Mouse (Mus musculus) bone marrow macrophage, adult 2 months (primary cell): ENCODE results near the gene Ckmt2. TPM values are rescaled to one million over a fixed set of nuclear protein-coding genes. Genes with fewer than 3 reads are reported as not detected.

Experiments
- H3K27ac ChIP-seq: 2 replicates; pipeline ENCODE4 v1.5.1; 2012; ENCODE audit warnings: low read depth, low read length; ENCODE audit not compliant: insufficient read depth
- H3K4me1 ChIP-seq: 2 replicates; pipeline ENCODE4 v1.6.1; 2012; ENCODE audit warnings: low read length; ENCODE audit not compliant: control insufficient read depth, insufficient read depth
- H3K4me3 ChIP-seq: 2 replicates; pipeline ENCODE4 v1.5.1; 2012; ENCODE audit warnings: mild to moderate bottlenecking, low read length, moderate library complexity; ENCODE audit not compliant: insufficient read depth
- CTCF ChIP-seq: IDR thresholded peaks from 2 replicates; pipeline ENCODE4 v1.5.1; 2012; ENCODE audit warnings: low read depth, mild to moderate bottlenecking, low read length, moderate library complexity
- POLR2A ChIP-seq: IDR thresholded peaks from 2 replicates; pipeline ENCODE4 v1.6.1; 2012; ENCODE audit warnings: mild to moderate bottlenecking, low read depth, low read length, borderline replicate concordance
- polyA plus RNA-seq: library from polyadenylated mRNA; stranded (reverse); fragments of >200 nt; gene quantifications from 2 replicates; pipeline ENCODE4 v1.2.4, GENCODE M21; 2012; ENCODE audit not compliant: missing spikeins, insufficient read depth, insufficient read length

The Ckmt2 gene
- not detected in 2 replicates for polyA plus RNA-seq

GRCm38 (mm10) chr13:91876741-91877349 lies at the start of gene Ckmt2:
TSS of gene Ckmt2 (minus strand) at chr13:91876885.
- no peak for TF ChIP-seq CTCF
- no peak for TF ChIP-seq POLR2A
- no peak within 1 kb of the TSS for H3K27ac ChIP-seq
- no peak within 1 kb of the TSS for H3K4me3 ChIP-seq
- H3K4me1 ChIP-seq, result no peaks in the 10 kb centered on the region

- no peaks in the 10 kb centered on the region for H3K4me1 ChIP-seq
- no peak overlapping the region for H3K27ac ChIP-seq
- TF ChIP-seq POLR2A (no peak), CTCF (no peak)
- H3K4me3 ChIP-seq, result no peak overlapping the region
Observed at GRCm38 (mm10) chr13:91921010-91921409, 44.3 kb upstream of the Ckmt2 start.

GRCm38 (mm10) chr13:91918764-91919163 lies 42.1 kb upstream of the Ckmt2 start:
- Histone ChIP-seq H3K27ac (no peak overlapping the region), H3K4me1 (no peaks in the 10 kb centered on the region), H3K4me3 (no peak overlapping the region)
- TF ChIP-seq CTCF (no peak), POLR2A (no peak)

GRCm38 (mm10) chr13:91917835-91918234 lies 41.1 kb upstream of the Ckmt2 start:
- TF ChIP-seq CTCF, result no peak
- TF ChIP-seq POLR2A, result no peak
- H3K4me3 ChIP-seq, result no peak overlapping the region

GRCm38 (mm10) chr13:91916308-91916707 lies 39.6 kb upstream of the Ckmt2 start:
- no peak overlapping the region for H3K27ac ChIP-seq
- no peak overlapping the region for H3K4me3 ChIP-seq
- no peak for TF ChIP-seq CTCF
- no peak for TF ChIP-seq POLR2A
- no peaks in the 10 kb centered on the region for H3K4me1 ChIP-seq

More at GRCm38 (mm10) chr13:91917835-91918234, 41.1 kb upstream of the Ckmt2 start:
- Histone ChIP-seq H3K27ac (no peak overlapping the region), H3K4me1 (no peaks in the 10 kb centered on the region)

- TF ChIP-seq CTCF, result no peak
- TF ChIP-seq POLR2A, result no peak
- Histone ChIP-seq H3K4me3 (no peak overlapping the region), H3K4me1 (no peaks in the 10 kb centered on the region), H3K27ac (no peak overlapping the region)
Observed at GRCm38 (mm10) chr13:91915582-91916239, 39.0 kb upstream of the Ckmt2 start.

GRCm38 (mm10) chr13:91915192-91915581 lies 38.5 kb upstream of the Ckmt2 start:
- Histone ChIP-seq H3K4me1 (no peaks in the 10 kb centered on the region), H3K27ac (no peak overlapping the region), H3K4me3 (no peak overlapping the region)
- no peak for TF ChIP-seq POLR2A
- TF ChIP-seq CTCF, result no peak

- TF ChIP-seq POLR2A (no peak), CTCF (no peak)
- H3K4me1 ChIP-seq, result no peaks in the 10 kb centered on the region
- H3K4me3 ChIP-seq, result no peak overlapping the region
- no peak overlapping the region for H3K27ac ChIP-seq
Observed at GRCm38 (mm10) chr13:91911652-91912051, 35.0 kb upstream of the Ckmt2 start.

GRCm38 (mm10) chr13:91911211-91911610 lies 34.5 kb upstream of the Ckmt2 start:
- H3K4me1 ChIP-seq, result no peaks in the 10 kb centered on the region
- H3K27ac ChIP-seq, result no peak overlapping the region
- TF ChIP-seq POLR2A, result no peak
- no peak for TF ChIP-seq CTCF
- H3K4me3 ChIP-seq, result no peak overlapping the region

GRCm38 (mm10) chr13:91908202-91908980 lies 31.7 kb upstream of the Ckmt2 start:
- Histone ChIP-seq H3K27ac (no peak overlapping the region), H3K4me1 (no peaks in the 10 kb centered on the region), H3K4me3 (no peak overlapping the region)
- TF ChIP-seq POLR2A, result no peak
- TF ChIP-seq CTCF, result peak; percentile 75
